Comparison of ENCODE assay signal across 11 mouse cellular contexts in genomic region chr1:133078338-133078727, GRCm38 (mm10). TPM values are rescaled to one million over a fixed set of nuclear protein-coding genes. Genes with fewer than 3 reads are reported as not detected.
A peak's percentile ranks its signal among the peaks of the same experiment; 100 is the strongest.
DNase-seq lines count a peak whose midpoint lies in the region; ATAC-seq and TF ChIP-seq lines count a peak whose summit lies in the region.
"Had no signal": no experiment of that assay in that cellular context is flagged by ENCODE, and none has a peak within 500 bp of the region (broad histone marks: within the 10 kb centered on the region; RNA-seq: fewer than 3 reads in every experiment).

No protein-coding gene starts in this region.

- 0 out of 2 replicates have a peak overlapping the region, but pooled peaks have one; percentile 36 for H3K27ac ChIP-seq in heart, embryonic 15.5 days
- no peak overlapping the region for H3K27ac ChIP-seq in heart, embryonic 10.5 days
- peak overlapping the region; percentile 99 for H3K27ac ChIP-seq in midbrain, embryonic 11.5 days (ENCODE audit: low read depth, low read length)
- H3K27ac ChIP-seq in midbrain, embryonic 14.5 days (replicated peaks; ENCODE audit: low read depth, low read length) = no peak overlapping the region
- H3K27ac ChIP-seq in forebrain, embryonic 14.5 days (ENCODE audit: low read depth, low read length) = peak overlapping the region; percentile 96
- H3K27ac ChIP-seq in midbrain, postnatal 0 days (ENCODE audit: low read depth, low read length) = no peak overlapping the region

- WGBS in heart, embryonic 15.5 days = 86% methylated on average over 1 of the region's 1 CpGs
- 88% methylated on average over 1 of the region's 1 CpGs for WGBS in heart, embryonic 10.5 days
- 60% methylated on average over 1 of the region's 1 CpGs for WGBS in midbrain, embryonic 11.5 days
- WGBS in midbrain, embryonic 14.5 days = 44% methylated on average over 1 of the region's 1 CpGs
- 82% methylated on average over 1 of the region's 1 CpGs for WGBS in forebrain, embryonic 14.5 days
- 67% methylated on average over 1 of the region's 1 CpGs for WGBS in midbrain, postnatal 0 days

- peaks cover 41% of the 10 kb centered on the region for H3K4me1 ChIP-seq in heart, embryonic 15.5 days (replicated peaks)
- H3K4me1 ChIP-seq in heart, embryonic 10.5 days = peaks cover 45% of the 10 kb centered on the region
- H3K4me1 ChIP-seq in midbrain, embryonic 11.5 days (ENCODE audit: control insufficient read depth, insufficient read depth, low read length) = peaks cover 40% of the 10 kb centered on the region
- H3K4me1 ChIP-seq in midbrain, embryonic 14.5 days (ENCODE audit: control insufficient read depth, insufficient read depth, low read length) = peaks cover 16% of the 10 kb centered on the region
- H3K4me1 ChIP-seq in forebrain, embryonic 14.5 days (ENCODE audit: control insufficient read depth, insufficient read depth, low read length) = peaks cover 20% of the 10 kb centered on the region
- no peaks in the 10 kb centered on the region for H3K4me1 ChIP-seq in midbrain, postnatal 0 days (ENCODE audit: insufficient read depth, low read length)

- no peak overlapping the region for H3K4me2 ChIP-seq in heart, embryonic 15.5 days
- H3K4me2 ChIP-seq in midbrain, embryonic 11.5 days = no peak overlapping the region
- H3K4me2 ChIP-seq in midbrain, embryonic 14.5 days (ENCODE audit: low read length) = no peak overlapping the region
- H3K4me2 ChIP-seq in forebrain, embryonic 14.5 days (ENCODE audit: low read length) = no peak overlapping the region
- no peak overlapping the region for H3K4me2 ChIP-seq in midbrain, postnatal 0 days (ENCODE audit: low read depth, low read length, poor library complexity, severe bottlenecking)

- no peak for TF ChIP-seq CTCF in midbrain, postnatal 0 days (IDR thresholded peaks at IDR 0.05)

- DNase-seq in heart, embryonic 10.5 days (ENCODE audit: low spot score) = no peak
- DNase-seq in midbrain, embryonic 11.5 days (ENCODE audit: low spot score, missing footprints) = no peak
- no peak for DNase-seq in midbrain, embryonic 14.5 days
- DNase-seq in forebrain, embryonic 14.5 days (ENCODE audit: low spot score) = peak; percentile 71
- peak; percentile 46 for DNase-seq in midbrain, postnatal 0 days (ENCODE audit: low spot score)
- no peak for DNase-seq in thymus, postnatal 14 days
- DNase-seq: kidney, postnatal 14 days; lung, adult 2 months; thymus, postnatal 36 days had no signal

- no peak overlapping the region for H3K4me3 ChIP-seq in heart, embryonic 15.5 days
- H3K4me3 ChIP-seq in heart, embryonic 10.5 days = no peak overlapping the region
- H3K4me3 ChIP-seq in midbrain, embryonic 11.5 days (ENCODE audit: low read depth, low read length) = no peak overlapping the region
- H3K4me3 ChIP-seq in midbrain, embryonic 14.5 days (replicated peaks; ENCODE audit: low read depth, low read length) = no peak overlapping the region
- no peak overlapping the region for H3K4me3 ChIP-seq in forebrain, embryonic 14.5 days (ENCODE audit: low read depth, low read length)
- H3K4me3 ChIP-seq in midbrain, postnatal 0 days (ENCODE audit: low read depth, low read length) = no peak overlapping the region

- no peak for ATAC-seq in heart, embryonic 15.5 days (replicated peaks; ENCODE audit: insufficient number of reproducible peaks, insufficient read depth, low FRiP score, low read depth)
- no peak for ATAC-seq in midbrain, embryonic 11.5 days (ENCODE audit: low FRiP score)
- no peak for ATAC-seq in midbrain, embryonic 14.5 days (ENCODE audit: low FRiP score, low TSS enrichment)
- ATAC-seq in forebrain, embryonic 14.5 days = peak; percentile 26; the same call in 1 of the 2 replicates
- no peak for ATAC-seq in midbrain, postnatal 0 days (ENCODE audit: low FRiP score)
- no peak for ATAC-seq in activated CD4-positive, CD25-positive, alpha-beta regulatory T cell, adult 4 months

- H3K36me3 ChIP-seq in heart, embryonic 15.5 days = peaks cover 46% of the 10 kb centered on the region
- peaks cover 81% of the 10 kb centered on the region for H3K36me3 ChIP-seq in heart, embryonic 10.5 days
- H3K36me3 ChIP-seq in midbrain, embryonic 11.5 days (ENCODE audit: control insufficient read depth, insufficient read depth, low read length) = peaks cover 30% of the 10 kb centered on the region
- peaks cover 62% of the 10 kb centered on the region for H3K36me3 ChIP-seq in midbrain, embryonic 14.5 days (ENCODE audit: control insufficient read depth, insufficient read depth, low read length)
- H3K36me3 ChIP-seq in forebrain, embryonic 14.5 days (ENCODE audit: control insufficient read depth, insufficient read depth, low read length) = peaks cover 60% of the 10 kb centered on the region
- peaks cover 37% of the 10 kb centered on the region for H3K36me3 ChIP-seq in midbrain, postnatal 0 days (ENCODE audit: insufficient read depth, low read length)

- H3K9me3 ChIP-seq in heart, embryonic 15.5 days (replicated peaks) = no peaks in the 10 kb centered on the region
- no peaks in the 10 kb centered on the region for H3K9me3 ChIP-seq in heart, embryonic 10.5 days
- H3K9me3 ChIP-seq in midbrain, embryonic 11.5 days (ENCODE audit: control insufficient read depth, low read length) = no peaks in the 10 kb centered on the region
- H3K9me3 ChIP-seq in midbrain, embryonic 14.5 days (ENCODE audit: control insufficient read depth, low read length) = no peaks in the 10 kb centered on the region
- H3K9me3 ChIP-seq in forebrain, embryonic 14.5 days (replicated peaks; ENCODE audit: control insufficient read depth, low read length) = no peaks in the 10 kb centered on the region
- no peaks in the 10 kb centered on the region for H3K9me3 ChIP-seq in midbrain, postnatal 0 days (ENCODE audit: low read length)

- no peaks in the 10 kb centered on the region for H3K27me3 ChIP-seq in heart, embryonic 15.5 days
- H3K27me3 ChIP-seq in heart, embryonic 10.5 days (ENCODE audit: insufficient read depth, poor library complexity, severe bottlenecking) = no peaks in the 10 kb centered on the region
- H3K27me3 ChIP-seq in midbrain, embryonic 11.5 days (ENCODE audit: control insufficient read depth, insufficient read depth, low read length) = no peaks in the 10 kb centered on the region
- no peaks in the 10 kb centered on the region for H3K27me3 ChIP-seq in midbrain, embryonic 14.5 days (ENCODE audit: control insufficient read depth, insufficient read depth, low read length)
- no peaks in the 10 kb centered on the region for H3K27me3 ChIP-seq in forebrain, embryonic 14.5 days (replicated peaks; ENCODE audit: control insufficient read depth, insufficient read depth, low read length)
- H3K27me3 ChIP-seq in midbrain, postnatal 0 days (ENCODE audit: insufficient read depth, low read length) = no peaks in the 10 kb centered on the region

- no peak overlapping the region for H3K9ac ChIP-seq in heart, embryonic 15.5 days
- H3K9ac ChIP-seq in midbrain, embryonic 11.5 days (ENCODE audit: low read length) = no peak overlapping the region
- no peak overlapping the region for H3K9ac ChIP-seq in midbrain, embryonic 14.5 days (replicated peaks; ENCODE audit: low read length)
- no peak overlapping the region for H3K9ac ChIP-seq in forebrain, embryonic 14.5 days (ENCODE audit: low read length)
- H3K9ac ChIP-seq in midbrain, postnatal 0 days (replicated peaks; ENCODE audit: low read length, poor library complexity, severe bottlenecking) = no peak overlapping the region

RNA-seq across cellular contexts. Expression of gene Pik3c2b, which starts 32.9 kb away (rescaled TPM):
- polyA plus RNA-seq in heart, embryonic 15.5 days (2015; fragmentation: Nextera tagmentation; extraction: Ambion mirVana) = 8.0 and 9.7 TPM in 2 replicates
- 7.9 and 11.5 TPM in 2 replicates for polyA plus RNA-seq in heart, embryonic 10.5 days (2016; fragmentation: Nextera tagmentation; extraction: Ambion mirVana)
- 15.5 and 16.3 TPM in 2 replicates for polyA plus RNA-seq in midbrain, embryonic 11.5 days (2014; fragmentation: Nextera tagmentation; extraction: Ambion mirVana)
- polyA plus RNA-seq in midbrain, embryonic 14.5 days (2014; fragmentation: Nextera tagmentation; extraction: Ambion mirVana) = 14.3 and 17.0 TPM in 2 replicates
- 9.6 and 11.6 TPM in 2 replicates for polyA plus RNA-seq in forebrain, embryonic 14.5 days (2014; fragmentation: Nextera tagmentation; extraction: Ambion mirVana)
- 21.3 and 28.5 TPM in 2 replicates for total RNA-seq in midbrain, postnatal 0 days (2014; rRNA removed)
- 8.4 and 9.2 TPM in 2 replicates for polyA plus RNA-seq in midbrain, postnatal 0 days (2015; fragmentation: Nextera tagmentation; extraction: Ambion mirVana)
- under 1 TPM; 0.66 to 0.68 TPM for polyA plus RNA-seq in activated CD4-positive, CD25-positive, alpha-beta regulatory T cell, adult 4 months (2017; shearing (Covaris generic))

RNA-seq across cellular contexts. Expression of gene Mdm4, which starts 48.0 kb away (rescaled TPM):
- 22.2 and 27.3 TPM in 2 replicates for polyA plus RNA-seq in heart, embryonic 15.5 days (2015; fragmentation: Nextera tagmentation; extraction: Ambion mirVana)
- 30.7 and 32.8 TPM in 2 replicates for polyA plus RNA-seq in heart, embryonic 10.5 days (2016; fragmentation: Nextera tagmentation; extraction: Ambion mirVana)
- 36.5 TPM in 2 replicates for polyA plus RNA-seq in midbrain, embryonic 11.5 days (2014; fragmentation: Nextera tagmentation; extraction: Ambion mirVana)
- polyA plus RNA-seq in midbrain, embryonic 14.5 days (2014; fragmentation: Nextera tagmentation; extraction: Ambion mirVana) = 52.5 and 53.5 TPM in 2 replicates
- 35.7 and 47.9 TPM in 2 replicates for polyA plus RNA-seq in forebrain, embryonic 14.5 days (2014; fragmentation: Nextera tagmentation; extraction: Ambion mirVana)
- 54.4 and 84.5 TPM in 2 replicates for total RNA-seq in midbrain, postnatal 0 days (2014; rRNA removed)
- 28.2 and 28.9 TPM in 2 replicates for polyA plus RNA-seq in midbrain, postnatal 0 days (2015; fragmentation: Nextera tagmentation; extraction: Ambion mirVana)
- 100 to 1,000 TPM in 1 of 2 experiments, 10 to 100 TPM in 1; 84.8 to 102 TPM for polyA plus RNA-seq in activated CD4-positive, CD25-positive, alpha-beta regulatory T cell, adult 4 months (2017; shearing (Covaris generic))

RNA-seq across cellular contexts. Expression of gene Ppp1r15b, which starts 52.6 kb away (rescaled TPM):
- 20.2 and 24.3 TPM in 2 replicates for polyA plus RNA-seq in heart, embryonic 15.5 days (2015; fragmentation: Nextera tagmentation; extraction: Ambion mirVana)
- 44.9 and 46.1 TPM in 2 replicates for polyA plus RNA-seq in heart, embryonic 10.5 days (2016; fragmentation: Nextera tagmentation; extraction: Ambion mirVana)
- 49.5 and 53.0 TPM in 2 replicates for polyA plus RNA-seq in midbrain, embryonic 11.5 days (2014; fragmentation: Nextera tagmentation; extraction: Ambion mirVana)
- 18.1 and 36.2 TPM in 2 replicates for polyA plus RNA-seq in midbrain, embryonic 14.5 days (2014; fragmentation: Nextera tagmentation; extraction: Ambion mirVana)
- 26.6 and 31.6 TPM in 2 replicates for polyA plus RNA-seq in forebrain, embryonic 14.5 days (2014; fragmentation: Nextera tagmentation; extraction: Ambion mirVana)
- 42.3 and 45.3 TPM in 2 replicates for total RNA-seq in midbrain, postnatal 0 days (2014; rRNA removed)
- polyA plus RNA-seq in midbrain, postnatal 0 days (2015; fragmentation: Nextera tagmentation; extraction: Ambion mirVana) = 16.9 and 17.5 TPM in 2 replicates
- polyA plus RNA-seq in activated CD4-positive, CD25-positive, alpha-beta regulatory T cell, adult 4 months (2017; shearing (Covaris generic)) = 10 to 100 TPM; 21.7 to 22.4 TPM

Comparison
In these comparisons a context has a peak if more than half of its experiments do, and no peak if none do; other contexts are left out.
1. H3K27ac ChIP-seq: peak in heart, embryonic 15.5 days (single experiment), midbrain, embryonic 11.5 days (single experiment) and forebrain, embryonic 14.5 days (single experiment); none in heart, embryonic 10.5 days (single experiment), midbrain, embryonic 14.5 days (single experiment) and midbrain, postnatal 0 days (single experiment).
2. DNase-seq: peak in forebrain, embryonic 14.5 days (single experiment) and midbrain, postnatal 0 days (single experiment); none in heart, embryonic 10.5 days (single experiment), midbrain, embryonic 11.5 days (single experiment), midbrain, embryonic 14.5 days (single experiment) and thymus, postnatal 14 days (single experiment).